Mouse (Mus musculus): ENCODE measurements around the gene Smg6. TPM values are rescaled to one million over a fixed set of nuclear protein-coding genes. Genes with fewer than 3 reads are reported as not detected.

Smg6 gene
- polyA plus RNA-seq, 1 experiment from 2014 or later, result 12.9 TPM

DNA sequence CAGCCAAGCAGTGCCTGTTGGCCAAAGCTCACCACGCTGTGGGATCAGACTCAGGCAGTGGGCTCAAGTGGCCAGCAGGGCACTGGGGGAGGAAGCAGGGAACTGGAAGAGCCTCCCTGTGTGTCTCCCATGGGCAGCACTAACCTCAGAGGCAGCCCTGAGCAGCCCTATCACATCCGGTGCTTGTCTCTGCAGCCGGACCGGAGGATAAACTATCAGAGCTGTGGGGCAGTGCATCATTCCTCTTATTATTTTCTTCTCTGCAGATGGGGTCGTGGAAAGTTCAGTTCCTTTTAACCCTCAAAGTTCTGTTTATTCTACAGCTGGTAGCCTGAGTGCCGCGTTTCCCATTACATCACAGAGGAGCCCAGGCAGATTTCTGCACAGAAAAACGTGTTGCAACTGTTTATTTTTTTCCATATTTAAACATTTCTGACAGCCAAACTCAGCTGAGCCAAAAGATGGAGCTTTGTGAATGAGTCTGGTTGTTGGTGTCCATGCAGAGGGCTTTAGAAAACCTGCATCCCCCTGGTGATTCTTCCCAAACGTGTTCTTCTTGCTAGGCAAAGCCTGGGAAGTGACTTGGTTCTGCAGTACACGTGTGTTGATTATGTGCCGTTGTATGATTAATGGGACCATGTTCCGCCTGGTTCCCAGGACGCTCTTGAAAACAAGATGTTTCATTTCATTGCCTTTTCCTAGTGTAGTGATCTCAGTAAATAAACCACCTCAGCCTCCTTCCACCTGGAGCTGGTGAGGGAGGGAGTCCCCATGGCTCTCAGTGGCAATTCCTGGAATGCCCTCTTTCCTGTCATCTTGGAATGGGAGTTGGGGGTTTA is 126.3 kb downstream of the Smg6 start:
- Histone ChIP-seq H3K27ac (ENCODE audit: low read depth, low read length) (peak overlapping the region; percentile 39; the same call in 1 of the 2 replicates), H3K9me3 (replicated peaks; ENCODE audit: control insufficient read depth, low read length) (no peaks in the 10 kb centered on the region), H3K36me3 (ENCODE audit: control insufficient read depth, insufficient read depth, low read length) (0 out of 2 replicates have a peak, but pooled peaks cover 26% of the 10 kb centered on the region), H3K4me3 (ENCODE audit: low read depth, low read length) (no peak overlapping the region), H3K4me2 (ENCODE audit: low read length) (no peak overlapping the region), H3K4me1 (ENCODE audit: control insufficient read depth, insufficient read depth, low read length) (no peaks in the 10 kb centered on the region), H3K9ac (ENCODE audit: low read length) (no peak overlapping the region), H3K27me3 (replicated peaks; ENCODE audit: control insufficient read depth, insufficient read depth, low read length) (no peaks in the 10 kb centered on the region)
- ATAC-seq, result no peak
- 84% methylated on average over 13 of the region's 13 CpGs for WGBS
- DNase-seq (ENCODE audit: low spot score), result peak; percentile 17

DNA sequence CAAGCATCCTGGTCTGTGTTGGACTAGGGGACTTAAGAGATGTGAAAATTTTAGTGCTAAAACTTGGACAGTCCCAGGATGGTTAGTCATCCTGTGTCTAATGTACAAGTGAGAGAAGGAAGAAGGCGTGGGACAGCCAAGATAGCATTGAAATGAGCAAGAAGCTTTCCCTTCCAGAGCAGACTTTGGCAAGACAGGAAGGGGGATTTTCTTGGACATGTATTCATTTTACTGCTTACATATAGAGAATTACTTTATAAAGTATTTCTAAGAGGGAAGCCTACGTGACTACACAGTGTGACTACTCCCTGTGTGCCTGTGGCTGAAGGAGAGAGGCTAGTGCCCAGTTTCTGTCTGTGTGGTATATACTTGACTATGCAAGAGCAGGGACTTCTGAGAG is 127.4 kb downstream of the Smg6 start:
- no peak overlapping the region for H3K4me2 ChIP-seq (ENCODE audit: low read length)
- ATAC-seq (no peak), DNase-seq (ENCODE audit: low spot score) (no peak)
- no peak overlapping the region for H3K27ac ChIP-seq (ENCODE audit: low read depth, low read length)
- H3K9ac ChIP-seq (ENCODE audit: low read length), result no peak overlapping the region
- H3K4me1 ChIP-seq (ENCODE audit: control insufficient read depth, insufficient read depth, low read length), result no peaks in the 10 kb centered on the region
- H3K36me3 ChIP-seq (ENCODE audit: control insufficient read depth, insufficient read depth, low read length), result 0 out of 2 replicates have a peak, but pooled peaks cover 26% of the 10 kb centered on the region
- H3K4me3 ChIP-seq (ENCODE audit: low read depth, low read length), result no peak overlapping the region
- no peaks in the 10 kb centered on the region for H3K27me3 ChIP-seq (replicated peaks; ENCODE audit: control insufficient read depth, insufficient read depth, low read length)
- WGBS, result 93% methylated on average over 2 of the region's 2 CpGs
- H3K9me3 ChIP-seq (replicated peaks; ENCODE audit: control insufficient read depth, low read length), result no peaks in the 10 kb centered on the region

DNA sequence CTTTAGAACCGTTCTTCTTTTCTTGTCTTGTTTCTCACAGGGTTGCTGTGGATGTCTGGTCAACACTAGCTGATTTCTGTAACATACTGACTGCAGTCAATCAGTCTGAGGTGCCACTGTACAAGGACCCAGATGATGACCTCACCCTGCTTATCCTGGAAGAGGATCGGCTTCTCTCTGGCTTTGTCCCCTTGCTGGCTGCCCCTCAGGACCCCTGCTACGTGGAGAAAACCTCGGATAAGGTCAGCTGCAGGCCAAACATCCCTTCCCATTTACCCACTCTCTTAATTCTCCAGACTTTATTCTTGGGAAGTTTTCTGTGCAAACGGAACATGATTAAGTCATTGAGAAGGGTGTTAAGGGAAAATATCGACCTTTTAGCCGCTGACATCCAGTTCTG is 128.1 kb downstream of the Smg6 start:
- Histone ChIP-seq H3K27ac (ENCODE audit: low read depth, low read length) (no peak overlapping the region), H3K36me3 (ENCODE audit: control insufficient read depth, insufficient read depth, low read length) (0 out of 2 replicates have a peak, but pooled peaks cover 23% of the 10 kb centered on the region)

DNA sequence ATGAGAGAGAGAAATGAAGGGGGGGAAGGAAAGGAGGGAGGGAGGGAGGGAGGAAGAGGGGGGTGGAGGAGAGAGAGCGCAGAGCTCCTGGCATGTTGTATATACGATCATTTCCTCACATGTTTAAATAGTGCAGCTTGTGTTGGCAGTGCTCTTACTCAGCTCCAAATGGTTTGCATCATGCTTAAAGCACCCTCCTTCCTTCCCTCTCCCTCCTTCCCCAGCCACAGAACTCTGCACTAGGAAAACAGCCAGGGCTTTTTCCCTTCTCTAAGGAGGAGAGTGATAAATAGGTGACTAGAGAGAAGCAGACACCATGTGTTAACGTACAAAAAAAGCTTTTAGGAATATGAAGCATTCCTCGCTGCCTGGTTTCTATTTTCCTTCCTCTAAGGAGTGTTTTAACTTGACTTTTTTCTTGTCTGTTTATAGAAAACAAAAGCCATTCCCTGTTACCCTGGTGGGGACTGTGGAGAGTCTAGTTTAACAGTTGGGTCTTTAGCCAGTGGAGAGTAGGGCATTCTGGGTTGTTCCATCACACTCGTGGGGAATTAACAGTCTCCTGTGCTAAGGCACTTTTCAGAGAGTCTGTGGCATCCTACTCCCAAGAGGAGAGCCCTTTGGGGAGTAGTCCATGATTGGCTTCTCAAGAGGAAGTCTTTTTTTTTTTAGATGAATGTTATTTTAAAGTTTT is 128.7 kb downstream of the Smg6 start:
- 76% methylated on average over 5 of the region's 5 CpGs for WGBS
- DNase-seq (ENCODE audit: low spot score) (peak; percentile 59), ATAC-seq (peak; percentile 52; the same call in 1 of the 2 replicates)
- Histone ChIP-seq H3K9ac (ENCODE audit: low read length) (no peak overlapping the region), H3K4me3 (ENCODE audit: low read depth, low read length) (no peak overlapping the region), H3K4me1 (ENCODE audit: control insufficient read depth, insufficient read depth, low read length) (no peaks in the 10 kb centered on the region), H3K27ac (ENCODE audit: low read depth, low read length) (no peak overlapping the region), H3K9me3 (replicated peaks; ENCODE audit: control insufficient read depth, low read length) (no peaks in the 10 kb centered on the region), H3K27me3 (replicated peaks; ENCODE audit: control insufficient read depth, insufficient read depth, low read length) (no peaks in the 10 kb centered on the region), H3K4me2 (ENCODE audit: low read length) (no peak overlapping the region), H3K36me3 (ENCODE audit: control insufficient read depth, insufficient read depth, low read length) (0 out of 2 replicates have a peak, but pooled peaks cover 21% of the 10 kb centered on the region)

More for the DNA sequence above, 128.1 kb downstream of the Smg6 start:
- DNase-seq (ENCODE audit: low spot score), result no peak
- Histone ChIP-seq H3K9ac (ENCODE audit: low read length) (no peak overlapping the region), H3K27me3 (replicated peaks; ENCODE audit: control insufficient read depth, insufficient read depth, low read length) (no peaks in the 10 kb centered on the region), H3K4me2 (ENCODE audit: low read length) (no peak overlapping the region), H3K4me3 (ENCODE audit: low read depth, low read length) (no peak overlapping the region), H3K9me3 (replicated peaks; ENCODE audit: control insufficient read depth, low read length) (no peaks in the 10 kb centered on the region), H3K4me1 (ENCODE audit: control insufficient read depth, insufficient read depth, low read length) (no peaks in the 10 kb centered on the region)
- WGBS, result 79% methylated on average over 7 of the region's 7 CpGs
- ATAC-seq, result no peak

DNA sequence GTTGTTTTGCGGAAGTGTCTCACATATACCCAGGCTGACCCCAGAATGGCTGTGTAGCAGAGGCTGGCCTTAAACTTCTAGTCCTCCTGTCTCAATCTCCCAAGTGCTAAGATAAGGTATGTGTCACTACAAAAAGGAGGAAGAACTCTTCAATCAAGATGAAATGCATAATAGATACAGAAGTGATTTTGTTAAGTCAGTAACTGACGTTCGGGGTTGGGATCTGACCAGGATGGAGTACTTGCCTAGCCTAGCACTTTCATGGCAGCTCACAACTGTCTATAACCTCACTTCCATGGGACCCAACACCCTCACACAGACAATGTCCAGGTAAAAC is 129.2 kb downstream of the Smg6 start:
- WGBS, result 92% methylated on average over 3 of the region's 3 CpGs
- H3K27ac ChIP-seq (ENCODE audit: low read depth, low read length), result no peak overlapping the region
- H3K27me3 ChIP-seq (replicated peaks; ENCODE audit: control insufficient read depth, insufficient read depth, low read length), result no peaks in the 10 kb centered on the region
- H3K9me3 ChIP-seq (replicated peaks; ENCODE audit: control insufficient read depth, low read length), result no peaks in the 10 kb centered on the region
- H3K4me1 ChIP-seq (ENCODE audit: control insufficient read depth, insufficient read depth, low read length), result no peaks in the 10 kb centered on the region
- H3K4me3 ChIP-seq (ENCODE audit: low read depth, low read length), result no peak overlapping the region
- H3K9ac ChIP-seq (ENCODE audit: low read length), result no peak overlapping the region
- no peak for DNase-seq (ENCODE audit: low spot score)
- no peak overlapping the region for H3K4me2 ChIP-seq (ENCODE audit: low read length)
- 0 out of 2 replicates have a peak, but pooled peaks cover 16% of the 10 kb centered on the region for H3K36me3 ChIP-seq (ENCODE audit: control insufficient read depth, insufficient read depth, low read length)
- no peak for ATAC-seq

DNA sequence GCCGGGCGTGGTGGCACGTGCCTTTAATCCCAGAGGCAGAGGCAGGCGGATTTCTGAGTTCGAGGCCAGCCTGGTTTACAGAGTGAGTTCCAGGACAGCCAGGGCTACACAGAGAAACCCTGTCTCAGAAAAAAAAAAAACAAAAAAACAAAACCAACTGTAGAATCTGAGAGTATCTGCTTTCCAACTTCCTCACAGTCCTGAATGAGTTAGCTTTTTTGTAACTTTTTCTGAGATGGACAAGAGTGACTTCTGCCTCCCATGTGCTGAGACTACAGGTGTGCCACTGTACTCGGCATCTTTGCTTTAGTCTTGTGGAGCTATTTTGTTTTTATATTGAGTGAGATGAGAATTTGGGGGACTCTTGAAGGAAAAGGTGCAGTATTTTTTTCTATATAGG is 137.0 kb downstream of the Smg6 start:
- Histone ChIP-seq H3K4me1 (ENCODE audit: control insufficient read depth, insufficient read depth, low read length) (no peaks in the 10 kb centered on the region), H3K4me3 (ENCODE audit: low read depth, low read length) (no peak overlapping the region), H3K27me3 (replicated peaks; ENCODE audit: control insufficient read depth, insufficient read depth, low read length) (no peaks in the 10 kb centered on the region), H3K4me2 (ENCODE audit: low read length) (no peak overlapping the region), H3K27ac (ENCODE audit: low read depth, low read length) (no peak overlapping the region), H3K9me3 (replicated peaks; ENCODE audit: control insufficient read depth, low read length) (no peaks in the 10 kb centered on the region), H3K9ac (ENCODE audit: low read length) (no peak overlapping the region), H3K36me3 (ENCODE audit: control insufficient read depth, insufficient read depth, low read length) (no peaks in the 10 kb centered on the region)
- DNase-seq (ENCODE audit: low spot score) (no peak), ATAC-seq (no peak)
- WGBS, result 95% methylated on average over 6 of the region's 6 CpGs

DNA sequence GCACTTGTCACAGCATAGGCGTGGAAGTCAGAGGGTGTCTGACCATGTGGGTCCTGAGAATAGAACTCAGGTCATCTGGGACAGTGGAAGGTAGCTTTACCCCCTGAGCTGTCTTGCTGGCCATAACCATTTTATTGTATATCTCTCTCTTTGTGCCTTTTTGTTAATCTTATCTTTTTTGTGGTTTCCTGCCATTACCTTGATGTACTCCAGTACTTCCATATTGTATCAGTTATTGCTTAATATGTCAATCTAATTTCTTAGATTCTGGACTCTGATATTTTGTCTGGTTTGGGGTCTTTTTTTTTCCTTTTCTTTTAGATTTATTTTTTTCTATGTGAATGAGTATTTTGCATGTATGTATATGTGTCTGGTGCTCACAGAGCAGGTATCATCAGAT is 138.6 kb downstream of the Smg6 start:
- no peak overlapping the region for H3K27ac ChIP-seq (ENCODE audit: low read depth, low read length)
- H3K4me3 ChIP-seq (ENCODE audit: low read depth, low read length), result no peak overlapping the region
- DNase-seq (ENCODE audit: low spot score), result no peak
- H3K9ac ChIP-seq (ENCODE audit: low read length), result no peak overlapping the region
- ATAC-seq, result no peak
- no peak overlapping the region for H3K4me2 ChIP-seq (ENCODE audit: low read length)
- H3K27me3 ChIP-seq (replicated peaks; ENCODE audit: control insufficient read depth, insufficient read depth, low read length), result no peaks in the 10 kb centered on the region
- H3K9me3 ChIP-seq (replicated peaks; ENCODE audit: control insufficient read depth, low read length), result no peaks in the 10 kb centered on the region
- WGBS, result 93% methylated on average over 1 of the region's 1 CpGs
- H3K4me1 ChIP-seq (ENCODE audit: control insufficient read depth, insufficient read depth, low read length), result no peaks in the 10 kb centered on the region
- no peaks in the 10 kb centered on the region for H3K36me3 ChIP-seq (ENCODE audit: control insufficient read depth, insufficient read depth, low read length)

DNA sequence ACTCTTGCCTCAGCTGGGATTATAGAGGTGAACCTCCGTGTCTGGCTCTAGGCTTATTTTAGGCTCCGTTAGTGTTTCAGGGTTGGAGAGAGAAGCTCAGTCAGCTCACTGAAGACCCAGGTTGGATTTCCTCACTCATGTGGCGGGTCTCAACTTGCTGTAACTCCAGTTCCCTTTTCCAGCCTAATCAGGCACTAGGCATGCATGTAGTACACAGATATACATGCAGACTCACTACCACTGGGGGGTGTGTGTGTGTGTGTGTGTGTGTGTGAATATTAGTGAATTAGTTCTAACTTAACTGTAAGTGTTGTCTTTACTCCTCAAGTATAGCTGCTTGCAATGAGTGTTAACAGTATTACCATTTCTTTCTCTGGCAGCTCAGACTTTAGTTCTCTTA is 145.7 kb downstream of the Smg6 start:
- Histone ChIP-seq H3K4me3 (ENCODE audit: low read depth, low read length) (no peak overlapping the region), H3K36me3 (ENCODE audit: control insufficient read depth, insufficient read depth, low read length) (no peaks in the 10 kb centered on the region), H3K27ac (ENCODE audit: low read depth, low read length) (no peak overlapping the region), H3K27me3 (replicated peaks; ENCODE audit: control insufficient read depth, insufficient read depth, low read length) (no peaks in the 10 kb centered on the region), H3K9ac (ENCODE audit: low read length) (no peak overlapping the region), H3K4me1 (ENCODE audit: control insufficient read depth, insufficient read depth, low read length) (no peaks in the 10 kb centered on the region), H3K4me2 (ENCODE audit: low read length) (no peak overlapping the region), H3K9me3 (replicated peaks; ENCODE audit: control insufficient read depth, low read length) (no peaks in the 10 kb centered on the region)
- 85% methylated on average over 3 of the region's 3 CpGs for WGBS
- no peak for DNase-seq (ENCODE audit: low spot score)
- no peak for ATAC-seq

Data from forebrain, embryonic 14.5 days (tissue).